Mouse (Mus musculus) frontal cortex, postnatal 25 days (tissue): ENCODE measurements around the gene Atp6v0a2.

Experiments
- DNase-seq, 2 experiments: peaks; one replicate each; pipeline ENCODE4 v3.0.0; 2022; ENCODE audit warnings: low spot score in 2 of 2

The Atp6v0a2 gene

DNA sequence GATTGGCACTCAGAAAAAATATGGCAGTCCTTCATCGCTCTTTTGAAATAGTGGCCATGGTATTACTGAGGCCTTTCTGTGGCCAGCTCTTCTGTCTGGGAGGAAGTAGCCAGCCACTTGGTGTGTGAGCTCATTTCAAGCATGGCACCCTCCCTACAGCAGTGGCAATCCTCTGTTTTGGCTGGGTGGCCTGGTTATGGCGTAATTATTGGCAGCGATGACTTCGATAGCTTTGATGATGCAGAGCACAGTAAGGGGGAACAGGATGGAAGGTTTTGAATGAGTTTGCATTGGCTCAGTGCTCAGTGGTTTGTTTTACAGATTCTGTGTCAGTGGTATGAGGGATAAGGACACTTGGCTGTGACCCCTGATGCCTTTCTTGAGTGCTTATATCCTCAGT is 8.3 kb downstream of the Atp6v0a2 start:
- no peak for DNase-seq

DNA sequence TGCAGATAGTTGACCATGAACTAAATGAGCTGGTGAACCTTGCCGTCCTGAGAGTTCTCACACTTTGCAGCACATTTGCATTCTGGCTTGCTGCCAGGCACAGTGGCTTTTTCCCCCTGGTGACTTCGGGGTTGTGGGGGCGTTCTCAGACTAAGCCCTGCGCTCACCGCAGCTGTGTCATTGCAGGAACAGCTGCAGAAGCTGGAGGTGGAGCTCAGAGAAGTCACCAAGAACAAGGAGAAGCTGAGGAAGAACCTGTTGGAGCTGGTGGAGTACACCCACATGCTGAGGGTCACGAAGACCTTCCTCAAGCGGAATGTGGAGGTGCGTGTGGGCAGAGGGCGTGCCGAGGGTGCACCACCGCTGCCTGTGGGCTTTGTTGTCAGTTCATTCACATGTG is 8.9 kb downstream of the Atp6v0a2 start:
- peak in 1 of 2 experiments; percentile 15 for DNase-seq

DNA sequence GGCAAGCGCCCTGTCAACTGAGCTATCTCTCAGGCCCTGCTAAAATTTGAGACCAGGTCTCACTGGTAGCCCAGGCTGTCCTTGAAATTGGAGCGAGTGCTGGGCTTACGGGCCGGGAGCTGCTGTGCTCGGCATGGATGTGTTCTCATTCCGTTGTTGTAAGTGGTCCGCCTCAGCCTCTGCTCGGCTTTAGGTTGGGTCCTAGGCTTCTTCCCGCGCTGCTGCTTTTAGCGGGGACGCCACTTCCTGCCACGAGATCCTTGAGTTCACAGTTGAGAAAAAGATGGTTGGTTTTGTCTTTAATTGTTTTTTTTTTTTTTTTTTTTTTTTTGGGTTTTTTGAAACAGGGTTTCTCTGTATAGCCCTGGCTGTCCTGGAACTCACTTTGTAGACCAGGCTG is 9.5 kb downstream of the Atp6v0a2 start:
- DNase-seq: no peak

DNA sequence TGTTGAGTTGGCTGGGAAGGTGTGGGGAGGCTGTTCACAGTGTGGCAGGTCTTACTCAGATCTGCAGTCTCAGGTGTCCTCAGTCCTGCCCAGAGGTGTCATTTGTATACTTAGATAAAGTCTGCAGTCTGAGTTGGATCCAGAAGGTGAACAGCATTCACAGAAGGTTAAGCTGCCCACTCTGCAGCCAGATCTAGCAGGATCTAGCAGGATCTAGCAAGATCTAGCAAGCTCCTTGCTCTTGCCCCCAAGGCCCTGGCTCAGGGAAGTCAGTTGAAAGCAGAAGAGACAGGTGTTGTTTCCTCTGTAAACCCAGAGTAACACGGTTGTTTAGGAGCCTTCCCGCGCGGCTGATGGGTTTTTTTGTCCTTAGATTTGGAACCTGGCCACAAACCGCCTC is 85.4 kb downstream of the Atp6v0a2 start:
- no peak for DNase-seq

DNA sequence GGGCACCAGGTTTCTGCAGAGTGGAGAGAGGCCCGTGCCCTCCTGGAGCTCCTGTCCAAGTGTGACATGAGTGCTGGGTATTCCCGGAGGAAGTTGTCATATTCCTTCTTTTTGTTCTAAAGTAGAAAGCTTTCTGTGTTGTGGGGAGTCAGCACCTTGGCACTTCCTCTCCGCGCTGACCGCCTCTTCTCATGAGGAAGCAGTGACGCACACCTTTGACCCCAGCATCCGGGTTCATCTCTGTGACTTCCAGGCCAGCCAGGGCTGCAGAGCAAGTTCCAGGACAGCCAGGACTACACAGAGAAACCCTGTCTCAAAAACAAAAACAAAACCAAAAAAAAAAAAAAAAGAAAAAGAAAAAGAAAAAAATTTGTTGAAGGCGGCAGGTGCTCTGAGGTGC is 86.8 kb downstream of the Atp6v0a2 start:
- DNase-seq: no peak

DNA sequence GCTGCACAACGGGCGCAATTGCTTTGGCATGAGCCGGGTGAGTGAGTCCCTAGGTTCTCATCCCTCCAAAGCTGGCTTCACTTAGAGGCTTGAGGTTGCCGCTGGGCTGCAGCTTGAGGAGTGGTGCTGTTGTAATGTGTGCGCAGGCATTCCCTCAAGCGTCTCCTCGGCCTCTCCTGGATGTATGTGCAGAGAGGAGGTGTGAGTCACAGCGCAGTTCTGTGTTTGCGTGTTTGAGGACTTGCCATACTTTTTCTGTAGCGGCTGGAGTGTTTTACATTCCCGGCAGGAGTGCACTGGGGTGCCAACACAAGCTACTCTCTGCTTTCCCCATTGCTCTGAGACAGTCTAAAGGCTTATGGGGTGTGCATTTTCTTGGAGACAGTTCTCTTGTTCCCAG is 89.6 kb downstream of the Atp6v0a2 start:
- no peak for DNase-seq

DNA sequence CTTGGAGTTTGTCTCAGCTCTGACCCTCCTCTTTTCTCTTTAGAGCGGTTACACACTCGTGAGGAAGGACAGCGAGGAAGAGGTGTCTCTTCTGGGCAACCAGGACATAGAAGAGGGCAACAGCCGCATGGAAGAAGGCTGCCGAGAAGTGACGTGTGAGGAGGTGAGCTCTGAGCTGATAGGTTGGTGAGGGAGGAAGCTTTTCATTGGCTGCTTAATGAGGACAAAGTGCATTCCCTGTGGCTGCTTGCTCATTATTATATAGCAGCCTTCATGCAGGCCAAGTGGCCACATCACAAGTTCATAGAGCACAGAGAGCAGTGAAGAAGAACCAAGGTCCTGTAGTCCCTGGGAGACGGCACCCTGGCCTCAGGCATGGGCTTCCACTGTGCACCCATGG is 90.0 kb downstream of the Atp6v0a2 start:
- DNase-seq: no peak

DNA sequence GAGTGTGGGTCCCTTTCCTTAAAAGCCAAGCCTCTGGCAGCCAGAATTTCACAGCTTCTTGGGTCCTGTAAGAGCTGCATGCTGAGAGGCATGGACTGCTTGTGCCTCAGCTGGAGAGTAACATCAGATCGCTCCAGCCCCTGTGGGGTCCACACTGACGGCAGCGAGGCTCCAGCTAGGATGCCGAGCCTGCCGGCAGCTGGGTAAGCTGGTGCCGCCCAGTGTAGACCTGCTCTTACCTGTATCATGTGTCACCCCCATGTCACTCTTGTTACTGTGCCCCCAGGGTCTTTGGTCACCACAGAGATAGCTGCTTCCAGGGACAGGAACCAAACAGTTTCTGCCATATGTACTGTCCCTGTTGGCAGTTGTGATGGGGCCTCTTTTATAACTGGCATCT is 94.7 kb downstream of the Atp6v0a2 start:
- no peak for DNase-seq

DNA sequence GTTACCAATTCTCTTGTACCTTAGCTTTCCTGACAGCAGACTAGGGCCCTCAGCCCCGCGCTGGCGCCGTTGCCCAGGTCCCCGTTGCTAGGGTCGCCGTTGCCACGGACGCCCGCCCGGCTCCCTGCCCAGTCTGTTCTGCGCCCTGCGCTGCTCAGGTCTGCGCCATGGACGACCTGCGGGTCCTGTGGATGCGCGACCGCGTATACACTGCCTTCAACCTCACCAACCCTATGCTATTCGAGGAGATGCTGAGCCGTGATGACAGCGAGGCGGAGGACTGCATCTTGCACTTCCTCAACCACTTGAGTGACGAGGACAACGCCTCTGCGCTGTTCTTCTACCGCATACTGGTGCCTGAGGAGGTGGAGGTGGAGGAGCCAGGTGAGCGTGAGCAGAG is 96.6 kb downstream of the Atp6v0a2 start, which contains the start of gene Dnah10:
Gene Dnah10, plus strand, starts transcription at position 89 of the 400 bp plus-strand sequence.
- peak; percentile 14 to 17 for DNase-seq

DNA sequence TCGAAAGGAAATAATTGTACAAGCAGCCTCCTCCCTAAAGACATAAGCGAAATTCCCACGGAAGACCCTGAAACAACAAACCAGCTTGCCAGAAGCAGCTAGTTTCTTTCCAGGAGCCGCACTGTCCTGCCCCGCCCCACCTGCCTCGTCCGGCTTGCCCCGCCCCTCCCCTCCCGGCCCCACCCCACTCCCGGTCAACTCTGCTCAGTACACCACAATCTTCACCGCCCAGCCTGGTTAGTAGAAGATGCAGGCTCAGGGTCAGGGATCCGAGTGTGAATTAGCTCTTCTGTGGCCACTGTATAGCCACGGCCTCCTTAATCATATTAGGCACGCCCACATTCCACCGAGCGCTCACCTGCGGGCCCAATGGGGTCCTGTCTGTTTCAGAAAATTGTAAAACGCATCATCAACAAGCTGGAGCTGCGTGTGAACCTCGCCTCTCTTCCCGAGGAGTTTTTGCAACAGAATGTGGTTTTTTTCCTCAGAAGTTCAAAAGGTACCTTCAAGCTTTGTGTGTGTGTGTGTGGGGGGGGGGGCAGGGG is 101.4 kb downstream of the Atp6v0a2 start:
- no peak for DNase-seq

DNA sequence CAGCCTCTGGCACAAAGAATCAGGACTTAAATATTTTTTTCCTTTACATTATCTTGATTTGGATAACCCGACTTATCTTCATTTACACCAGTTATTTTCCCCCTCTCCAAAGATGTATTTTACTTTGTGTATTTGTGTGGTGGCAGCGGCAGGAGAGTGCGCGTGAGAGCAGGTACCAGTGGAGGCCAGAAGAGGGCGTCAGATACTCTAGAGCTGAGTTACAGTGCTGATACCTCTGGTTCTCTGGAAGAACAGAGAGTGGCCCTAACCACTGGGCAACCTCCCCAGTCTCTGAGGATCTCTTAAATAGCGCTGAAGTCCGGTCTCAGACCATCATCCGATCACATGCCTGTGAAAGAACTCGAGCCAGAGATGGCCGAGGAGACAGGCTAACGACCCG is 105.6 kb downstream of the Atp6v0a2 start:
- no peak for DNase-seq

DNA sequence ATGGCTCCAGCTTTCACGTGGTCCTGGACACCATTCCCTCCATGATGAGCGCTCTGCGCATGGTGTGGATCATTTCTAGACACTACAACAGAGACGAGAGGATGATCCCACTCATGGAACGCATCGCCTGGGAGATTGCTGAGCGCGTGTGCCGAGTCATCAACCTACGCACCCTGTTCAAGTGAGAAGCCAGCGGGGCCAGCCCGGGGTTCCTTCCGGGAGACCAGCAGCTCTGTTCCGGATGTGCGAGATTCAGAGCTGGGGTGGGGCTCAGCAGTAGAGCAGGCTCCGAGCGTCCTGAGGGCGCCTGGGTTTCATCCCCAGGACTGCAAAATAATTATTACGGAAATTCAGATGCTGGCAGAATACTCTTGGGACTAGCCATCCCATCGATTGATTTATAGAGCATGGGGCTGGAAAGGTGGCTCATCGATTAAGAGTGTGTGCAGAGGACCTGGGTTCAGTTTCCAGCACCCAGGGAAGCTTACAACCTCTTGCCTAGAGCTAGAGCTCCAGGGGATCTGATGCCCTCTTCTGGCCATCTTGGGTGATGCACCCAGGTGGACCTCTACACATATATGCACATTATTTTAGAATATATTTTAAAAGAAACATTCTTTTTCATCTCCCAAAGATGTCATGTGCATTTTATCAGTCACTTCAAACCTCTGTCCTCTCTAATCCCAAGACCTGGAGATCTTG is 113.7 kb downstream of the Atp6v0a2 start:
- no peak for DNase-seq

DNA sequence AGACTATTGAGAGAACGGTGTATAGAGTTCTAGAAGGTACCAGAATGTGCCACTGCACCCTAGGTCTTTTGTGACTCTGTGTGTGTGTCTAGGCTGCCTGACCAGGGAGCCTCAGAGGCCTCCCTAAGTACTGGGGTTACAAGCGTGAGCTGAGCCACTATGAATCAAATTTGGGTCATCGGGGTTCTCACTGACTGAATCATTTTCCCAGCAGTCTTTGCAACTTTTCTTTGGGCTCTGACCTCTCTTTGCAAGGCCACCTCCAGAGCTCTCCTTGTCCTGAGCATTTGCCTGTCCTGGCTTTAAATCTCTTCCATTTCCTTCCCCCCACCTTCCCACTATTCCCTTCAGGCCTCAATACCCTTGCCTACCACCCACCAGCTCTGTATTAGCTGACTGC is 115.5 kb downstream of the Atp6v0a2 start:
- no peak for DNase-seq

DNA sequence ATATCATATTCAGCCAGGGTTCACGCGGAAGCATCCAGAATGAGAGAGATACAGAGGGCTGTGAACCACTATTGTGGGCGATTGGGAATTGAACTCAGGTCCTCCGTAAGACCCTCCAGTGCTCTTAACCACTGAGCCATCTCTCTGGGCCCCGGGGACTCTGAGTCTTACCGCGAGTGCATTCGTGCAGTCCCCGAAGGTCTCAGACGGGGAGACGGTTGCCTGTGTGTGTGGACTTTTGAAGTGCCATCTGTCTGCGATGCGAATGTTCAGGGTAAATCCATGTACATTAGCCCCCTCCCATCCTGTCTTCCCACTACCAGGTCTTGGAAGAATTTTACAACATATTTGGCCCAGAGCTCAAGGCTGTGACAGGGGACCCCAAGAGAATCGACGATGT is 117.8 kb downstream of the Atp6v0a2 start:
- DNase-seq: no peak

DNA sequence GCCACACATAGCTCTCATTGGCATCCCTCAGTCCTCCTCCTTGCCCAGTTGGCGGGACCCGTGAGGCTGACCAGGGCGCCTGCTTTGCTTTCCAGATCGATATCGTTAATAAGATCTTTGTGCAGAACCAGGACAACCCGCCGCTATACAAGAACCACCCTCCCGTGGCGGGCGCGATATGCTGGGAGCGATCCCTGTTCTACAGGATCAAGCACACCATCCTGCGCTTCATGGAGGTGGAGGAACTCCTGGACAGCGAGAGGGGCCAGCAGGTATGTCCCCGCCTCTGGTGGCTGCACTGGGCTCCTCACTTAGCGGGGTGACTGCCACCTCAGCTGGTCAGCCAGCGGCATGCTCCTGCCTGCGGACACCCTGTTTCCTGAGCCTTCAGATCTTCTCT is 119.9 kb downstream of the Atp6v0a2 start:
- DNase-seq: no peak

DNA sequence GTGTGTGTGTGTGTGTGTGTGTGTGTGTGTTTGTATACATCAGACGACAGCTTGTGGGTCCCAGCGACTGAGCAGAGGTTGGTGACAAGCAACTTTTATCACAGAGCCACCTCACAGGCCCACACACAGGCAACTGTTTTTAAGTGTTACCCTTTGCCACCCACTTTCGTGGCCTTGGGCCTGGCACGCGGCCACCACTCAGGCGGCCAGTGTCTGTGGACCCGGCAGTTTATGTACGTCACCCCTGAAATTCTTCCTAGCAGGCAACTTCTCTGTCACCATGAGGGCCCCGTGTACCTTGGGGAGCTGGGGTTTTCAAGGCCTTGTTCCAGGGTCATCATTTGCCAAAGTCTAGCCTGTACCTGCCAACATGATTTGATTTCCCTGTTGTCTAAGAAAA is 123.3 kb downstream of the Atp6v0a2 start:
- DNase-seq: no peak

DNA sequence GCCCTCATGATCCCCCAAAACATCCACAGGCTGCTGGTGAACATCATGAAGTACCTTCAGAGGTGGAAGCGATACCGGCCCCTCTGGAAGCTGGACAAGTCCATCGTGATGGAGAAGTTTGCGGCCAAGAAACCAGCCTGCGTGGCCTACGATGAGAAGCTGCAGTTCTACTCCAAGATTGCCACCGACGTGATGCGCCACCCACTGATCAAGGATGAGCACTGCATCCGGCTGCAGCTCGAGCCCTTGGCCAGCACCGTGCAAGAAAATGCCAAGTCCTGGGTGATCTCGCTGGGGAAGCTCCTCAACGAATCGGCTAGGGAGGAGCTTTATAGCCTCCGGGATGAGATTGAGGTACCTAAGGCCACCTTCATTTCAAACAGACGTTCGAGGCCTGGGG is 132.6 kb downstream of the Atp6v0a2 start:
- no peak for DNase-seq

DNA sequence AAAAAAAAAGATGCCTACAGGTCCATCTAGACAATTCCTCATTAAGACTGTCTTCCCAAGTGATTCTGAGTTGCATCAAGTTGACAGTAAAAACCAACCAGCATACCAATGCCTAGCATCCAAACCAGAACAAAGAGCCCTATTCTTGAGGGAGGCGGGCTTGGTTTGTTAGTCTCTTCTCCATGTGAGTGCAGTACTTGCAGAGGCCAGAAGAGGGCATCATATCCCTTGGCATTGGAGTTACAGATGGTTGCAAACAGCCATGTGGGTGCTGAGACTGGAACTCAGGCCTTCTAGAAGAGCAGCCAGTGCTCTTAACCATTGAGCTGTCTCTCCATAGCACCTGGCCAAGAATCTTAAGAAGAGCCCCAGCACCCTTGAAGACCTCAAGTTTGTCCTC is 133.4 kb downstream of the Atp6v0a2 start:
- DNase-seq: no peak
